Mouse (Mus musculus) erythroid progenitor cell, adult 5-6 weeks (primary cell): Measurements from ENCODE around the gene Atcay. TPM values are rescaled to one million over a fixed set of nuclear protein-coding genes. Genes with fewer than 3 reads are reported as not detected.

Source experiments
- ATAC-seq: replicated peaks from 2 replicates; pipeline ENCODE4 v1.8.0; 2016; ENCODE audit warnings: moderate number of reproducible peaks, mild to moderate bottlenecking, moderate TSS enrichment, inconsistent platforms; ENCODE audit not compliant: poor library complexity, low FRiP score, severe bottlenecking
- total RNA-seq, 2 experiments: library from RNA; stranded (forward) in 1 of 2; stranded (reverse) in 1 of 2; fragments of 150-400 nt in 1 of 2; fragments of 186-747, 209-891 nt in 1 of 2; gene quantifications; 2 replicates each; pipeline versions ENCODE4 v1.2.3 to v1.2.4; 2015 to 2017; ENCODE audit warnings: low replicate concordance in 2 of 2

Gene Atcay
- total RNA-seq, 2 experiments from 2014 or later, result 8.3 TPM; not detected in 1

GRCm38 (mm10) chr10:81165118-81165517 is 65.5 kb downstream of the Atcay start:
- ATAC-seq, result no peak

GRCm38 (mm10) chr10:81162318-81162652 is 68.3 kb downstream of the Atcay start:
- ATAC-seq, result peak; percentile 20; the same call in 1 of the 2 replicates

GRCm38 (mm10) chr10:81161602-81162317 is 68.9 kb downstream of the Atcay start:
- ATAC-seq, result no peak

- ATAC-seq, result no peak
Measured at GRCm38 (mm10) chr10:81154736-81155135, 75.9 kb downstream of the Atcay start.

Other genes starting within 250 kb of the Atcay start
Only the 30 nearest of the 31 such genes appear.
- gene Gng7, start 215.9 kb downstream of the Atcay start, total RNA-seq (2015; ENCODE audit: low replicate concordance), result not detected in 2 replicates
- gene Gng7, start 215.9 kb downstream of the Atcay start, total RNA-seq (2017; ENCODE audit: low replicate concordance), result 0.38 and 0.90 TPM in 2 replicates
- gene Diras1, start 205.2 kb downstream of the Atcay start, total RNA-seq (2015; ENCODE audit: low replicate concordance), result not detected in 2 replicates
- not detected in 2 replicates for gene Diras1, start 205.2 kb downstream of the Atcay start, total RNA-seq (2017; ENCODE audit: low replicate concordance)
- 4.3 and 7.1 TPM in 2 replicates for gene Slc39a3, start 193.4 kb downstream of the Atcay start, total RNA-seq (2015; ENCODE audit: low replicate concordance)
- gene Slc39a3, start 193.4 kb downstream of the Atcay start, total RNA-seq (2017; ENCODE audit: low replicate concordance), result 1.2 and 4.2 TPM in 2 replicates
- gene Sgta, start 170.7 kb downstream of the Atcay start, total RNA-seq (2015; ENCODE audit: low replicate concordance), result 13.0 and 22.2 TPM in 2 replicates
- gene Sgta, start 170.7 kb downstream of the Atcay start, total RNA-seq (2017; ENCODE audit: low replicate concordance), result 13.8 and 16.6 TPM in 2 replicates
- 2.9 and 4.3 TPM in 2 replicates for gene Thop1, start 160.8 kb downstream of the Atcay start, total RNA-seq (2015; ENCODE audit: low replicate concordance)
- gene Thop1, start 160.8 kb downstream of the Atcay start, total RNA-seq (2017; ENCODE audit: low replicate concordance), result 3.2 and 22.8 TPM in 2 replicates
- gene Creb3l3, start 132.0 kb downstream of the Atcay start, total RNA-seq (2015; ENCODE audit: low replicate concordance), result not detected in 2 replicates
- not detected in 2 replicates for gene Creb3l3, start 132.0 kb downstream of the Atcay start, total RNA-seq (2017; ENCODE audit: low replicate concordance)
- 36.4 and 39.4 TPM in 2 replicates for gene Map2k2, start 124.9 kb downstream of the Atcay start, total RNA-seq (2015; ENCODE audit: low replicate concordance)
- gene Map2k2, start 124.9 kb downstream of the Atcay start, total RNA-seq (2017; ENCODE audit: low replicate concordance), result 54.0 and 71.5 TPM in 2 replicates
- 31.7 and 33.1 TPM in 2 replicates for gene Zbtb7a, start 95.6 kb downstream of the Atcay start, total RNA-seq (2015; ENCODE audit: low replicate concordance)
- gene Zbtb7a, start 95.6 kb downstream of the Atcay start, total RNA-seq (2017; ENCODE audit: low replicate concordance), result 23.1 and 33.2 TPM in 2 replicates
- gene Pias4, start 62.9 kb downstream of the Atcay start, total RNA-seq (2015; ENCODE audit: low replicate concordance), result 24.1 and 27.2 TPM in 2 replicates
- 15.3 and 46.0 TPM in 2 replicates for gene Pias4, start 62.9 kb downstream of the Atcay start, total RNA-seq (2017; ENCODE audit: low replicate concordance)
- 267 and 296 TPM in 2 replicates for gene Eef2, start 54.2 kb downstream of the Atcay start, total RNA-seq (2015; ENCODE audit: low replicate concordance)
- gene Eef2, start 54.2 kb downstream of the Atcay start, total RNA-seq (2017; ENCODE audit: low replicate concordance), result 399 and 622 TPM in 2 replicates
- gene Dapk3, start 47.8 kb downstream of the Atcay start, total RNA-seq (2015; ENCODE audit: low replicate concordance), result 5.0 and 5.4 TPM in 2 replicates
- gene Dapk3, start 47.8 kb downstream of the Atcay start, total RNA-seq (2017; ENCODE audit: low replicate concordance), result 6.4 and 9.4 TPM in 2 replicates
- not detected in 2 replicates for gene 4930442H23Rik, start 47.0 kb downstream of the Atcay start, total RNA-seq (2015; ENCODE audit: low replicate concordance)
- gene 4930442H23Rik, start 47.0 kb downstream of the Atcay start, total RNA-seq (2017; ENCODE audit: low replicate concordance), result not detected in 2 replicates
- not detected in 2 replicates for gene Nmrk2, start 28.8 kb downstream of the Atcay start, total RNA-seq (2015; ENCODE audit: low replicate concordance)
- not detected in 2 replicates for gene Nmrk2, start 28.8 kb downstream of the Atcay start, total RNA-seq (2017; ENCODE audit: low replicate concordance)
- gene Zfr2, start 2.3 kb upstream of the Atcay start, total RNA-seq (2015; ENCODE audit: low replicate concordance), result not detected in 2 replicates
- not detected in 2 replicates for gene Zfr2, start 2.3 kb upstream of the Atcay start, total RNA-seq (2017; ENCODE audit: low replicate concordance)
- gene Matk, start 22.1 kb upstream of the Atcay start, total RNA-seq (2015; ENCODE audit: low replicate concordance), result 1.7 and 2.2 TPM in 2 replicates
- gene Matk, start 22.1 kb upstream of the Atcay start, total RNA-seq (2017; ENCODE audit: low replicate concordance), result 1.5 and 1.7 TPM in 2 replicates
- 35.2 and 37.5 TPM in 2 replicates for gene Mrpl54, start 36.1 kb upstream of the Atcay start, total RNA-seq (2015; ENCODE audit: low replicate concordance)
- 20.0 and 23.0 TPM in 2 replicates for gene Mrpl54, start 36.1 kb upstream of the Atcay start, total RNA-seq (2017; ENCODE audit: low replicate concordance)
- gene Apba3, start 36.1 kb upstream of the Atcay start, total RNA-seq (2015; ENCODE audit: low replicate concordance), result not detected in 2 replicates
- 14.0 TPM in 1 of 2 replicates, not detected in the other for gene Apba3, start 36.1 kb upstream of the Atcay start, total RNA-seq (2017; ENCODE audit: low replicate concordance)
- 3.2 TPM in 1 of 2 replicates, not detected in the other for gene Tjp3, start 60.7 kb upstream of the Atcay start, total RNA-seq (2015; ENCODE audit: low replicate concordance)
- gene Tjp3, start 60.7 kb upstream of the Atcay start, total RNA-seq (2017; ENCODE audit: low replicate concordance), result 0.23 TPM in 1 of 2 replicates, not detected in the other
- 13.0 and 15.1 TPM in 2 replicates for gene Pip5k1c, start 62.1 kb upstream of the Atcay start, total RNA-seq (2015; ENCODE audit: low replicate concordance)
- 9.9 and 14.7 TPM in 2 replicates for gene Pip5k1c, start 62.1 kb upstream of the Atcay start, total RNA-seq (2017; ENCODE audit: low replicate concordance)
- 8.3 and 10.5 TPM in 2 replicates for gene Cactin, start 90.3 kb upstream of the Atcay start, total RNA-seq (2015; ENCODE audit: low replicate concordance)
- gene Cactin, start 90.3 kb upstream of the Atcay start, total RNA-seq (2017; ENCODE audit: low replicate concordance), result 24.7 and 47.1 TPM in 2 replicates
- not detected in 2 replicates for gene Tbxa2r, start 97.9 kb upstream of the Atcay start, total RNA-seq (2015; ENCODE audit: low replicate concordance)
- 0.90 TPM in 1 of 2 replicates, not detected in the other for gene Tbxa2r, start 97.9 kb upstream of the Atcay start, total RNA-seq (2017; ENCODE audit: low replicate concordance)
- not detected in 2 replicates for gene Gipc3, start 112.4 kb upstream of the Atcay start, total RNA-seq (2015; ENCODE audit: low replicate concordance)
- not detected in 2 replicates for gene Gipc3, start 112.4 kb upstream of the Atcay start, total RNA-seq (2017; ENCODE audit: low replicate concordance)
- 49.9 and 58.7 TPM in 2 replicates for gene Hmg20b, start 119.6 kb upstream of the Atcay start, total RNA-seq (2015; ENCODE audit: low replicate concordance)
- gene Hmg20b, start 119.6 kb upstream of the Atcay start, total RNA-seq (2017; ENCODE audit: low replicate concordance), result 18.1 and 24.4 TPM in 2 replicates
- gene Mfsd12, start 126.7 kb upstream of the Atcay start, total RNA-seq (2015; ENCODE audit: low replicate concordance), result 15.9 and 18.7 TPM in 2 replicates
- gene Mfsd12, start 126.7 kb upstream of the Atcay start, total RNA-seq (2017; ENCODE audit: low replicate concordance), result 29.7 and 33.0 TPM in 2 replicates
- 5.4 and 15.1 TPM in 2 replicates for gene 4930404N11Rik, start 135.0 kb upstream of the Atcay start, total RNA-seq (2015; ENCODE audit: low replicate concordance)
- gene 4930404N11Rik, start 135.0 kb upstream of the Atcay start, total RNA-seq (2017; ENCODE audit: low replicate concordance), result 12.3 and 14.8 TPM in 2 replicates
- gene Fzr1, start 147.7 kb upstream of the Atcay start, total RNA-seq (2015; ENCODE audit: low replicate concordance), result 235 and 246 TPM in 2 replicates
- gene Fzr1, start 147.7 kb upstream of the Atcay start, total RNA-seq (2017; ENCODE audit: low replicate concordance), result 247 and 266 TPM in 2 replicates
- gene Dohh, start 153.6 kb upstream of the Atcay start, total RNA-seq (2015; ENCODE audit: low replicate concordance), result 8.8 TPM in 1 of 2 replicates, not detected in the other
- 4.0 and 17.2 TPM in 2 replicates for gene Dohh, start 153.6 kb upstream of the Atcay start, total RNA-seq (2017; ENCODE audit: low replicate concordance)
- gene Gm48551, start 153.6 kb upstream of the Atcay start, total RNA-seq (2015; ENCODE audit: low replicate concordance), result 2.1 and 4.3 TPM in 2 replicates
- not detected in 2 replicates for gene Gm48551, start 153.6 kb upstream of the Atcay start, total RNA-seq (2017; ENCODE audit: low replicate concordance)
- gene Gm48552, start 158.2 kb upstream of the Atcay start, total RNA-seq (2015; ENCODE audit: low replicate concordance), result not detected in 2 replicates
- gene Gm48552, start 158.2 kb upstream of the Atcay start, total RNA-seq (2017; ENCODE audit: low replicate concordance), result not detected in 2 replicates
- gene Smim24, start 162.2 kb upstream of the Atcay start, total RNA-seq (2015; ENCODE audit: low replicate concordance), result 5.4 and 7.5 TPM in 2 replicates
- gene Smim24, start 162.2 kb upstream of the Atcay start, total RNA-seq (2017; ENCODE audit: low replicate concordance), result 4.2 TPM in 1 of 2 replicates, not detected in the other